Mouse (Mus musculus) hindbrain, postnatal 0 days (tissue): ENCODE measurements around the gene Mccc2. TPM values are rescaled to one million over a fixed set of nuclear protein-coding genes. Genes with fewer than 3 reads are reported as not detected.
A peak's percentile ranks its signal among the peaks of the same experiment; 100 is the strongest.
"Not testable (repeated sequence)": the region's sequence is repeated elsewhere in the genome, so short reads cannot be mapped to it uniquely, and the experiment has no call there.

ENCODE experiments used
- ATAC-seq: fragments of 200-750 bp; cut with Nextera tagmentation; 2 replicates; pipeline ENCODE4 v1.8.0; 2017; ENCODE audit warnings: mild to moderate bottlenecking, moderate TSS enrichment, moderate library complexity
- DNase-seq: peaks from one replicate; pipeline ENCODE4 v3.0.0-alpha.2; 2015; ENCODE audit warnings: low spot score
- H3K27ac ChIP-seq: fragments of 300-500 bp; sonication (generic); 2 replicates; pipeline ENCODE4 v1.5.1; 2014; ENCODE audit warnings: mild to moderate bottlenecking
- H3K27me3 ChIP-seq: fragments of 300-500 bp; sonication (generic); 2 replicates; pipeline ENCODE4 v1.6.1; 2014; ENCODE audit warnings: low read length, mixed read lengths; ENCODE audit not compliant: insufficient read depth
- H3K36me3 ChIP-seq: fragments of 300-500 bp; sonication (generic); 2 replicates; pipeline ENCODE4 v1.6.1; 2014; ENCODE audit warnings: low read length, mixed read lengths; ENCODE audit not compliant: insufficient read depth
- H3K4me1 ChIP-seq: fragments of 300-500 bp; sonication (generic); 2 replicates; pipeline ENCODE4 v1.6.1; 2014; ENCODE audit warnings: antibody characterized with exemption, low read length, mixed read lengths; ENCODE audit not compliant: insufficient read depth
- H3K4me2 ChIP-seq: fragments of 300-500 bp; sonication (generic); 2 replicates; pipeline ENCODE4 v1.6.1; 2014; ENCODE audit warnings: low read depth, mild to moderate bottlenecking, low read length, moderate library complexity, mixed read lengths
- H3K4me3 ChIP-seq: fragments of 300-500 bp; sonication (generic); 2 replicates; pipeline ENCODE4 v1.5.1; 2014; ENCODE audit warnings: low read length
- H3K9ac ChIP-seq: fragments of 300-500 bp; sonication (generic); replicated peaks from 2 replicates; pipeline ENCODE4 v1.6.1; 2014; ENCODE audit warnings: mild to moderate bottlenecking, low read length, moderate library complexity, mixed read lengths
- H3K9me3 ChIP-seq: fragments of 300-500 bp; sonication (generic); 2 replicates; pipeline ENCODE4 v1.6.1; 2016; ENCODE audit warnings: low read length, mixed read lengths
- CTCF ChIP-seq: IDR thresholded peaks from 2 replicates; pipeline ENCODE4 v1.5.1; 2016; ENCODE audit warnings: antibody characterized with exemption, control low read depth, low read depth
- WGBS: fragments of 180-500 bp; shearing (Covaris S2); extraction: QIAGEN DNeasy Blood & Tissue Kit; methylation state at CpG from one replicate; pipeline ENCODE4 v1.1.7; 2014; 5-methylcytosine and 5-hydroxymethylcytosine counted together
- polyA plus RNA-seq: library from polyadenylated mRNA; unstranded; fragments of >200 nt; fragmentation: Nextera tagmentation; extraction: Ambion mirVana; gene quantifications from 2 replicates; pipeline ENCODE4 v1.2.1, GENCODE M21; 2015
- total RNA-seq: library from RNA; depleted of rRNA; stranded (reverse); fragments of >200 nt; gene quantifications from 2 replicates; pipeline ENCODE4 v1.2.3, GENCODE M21; 2014; rRNA removed

The Mccc2 gene
- total RNA-seq (26.2 and 37.1 TPM in 2 replicates), polyA plus RNA-seq (38.1 and 41.2 TPM in 2 replicates)

DNA sequence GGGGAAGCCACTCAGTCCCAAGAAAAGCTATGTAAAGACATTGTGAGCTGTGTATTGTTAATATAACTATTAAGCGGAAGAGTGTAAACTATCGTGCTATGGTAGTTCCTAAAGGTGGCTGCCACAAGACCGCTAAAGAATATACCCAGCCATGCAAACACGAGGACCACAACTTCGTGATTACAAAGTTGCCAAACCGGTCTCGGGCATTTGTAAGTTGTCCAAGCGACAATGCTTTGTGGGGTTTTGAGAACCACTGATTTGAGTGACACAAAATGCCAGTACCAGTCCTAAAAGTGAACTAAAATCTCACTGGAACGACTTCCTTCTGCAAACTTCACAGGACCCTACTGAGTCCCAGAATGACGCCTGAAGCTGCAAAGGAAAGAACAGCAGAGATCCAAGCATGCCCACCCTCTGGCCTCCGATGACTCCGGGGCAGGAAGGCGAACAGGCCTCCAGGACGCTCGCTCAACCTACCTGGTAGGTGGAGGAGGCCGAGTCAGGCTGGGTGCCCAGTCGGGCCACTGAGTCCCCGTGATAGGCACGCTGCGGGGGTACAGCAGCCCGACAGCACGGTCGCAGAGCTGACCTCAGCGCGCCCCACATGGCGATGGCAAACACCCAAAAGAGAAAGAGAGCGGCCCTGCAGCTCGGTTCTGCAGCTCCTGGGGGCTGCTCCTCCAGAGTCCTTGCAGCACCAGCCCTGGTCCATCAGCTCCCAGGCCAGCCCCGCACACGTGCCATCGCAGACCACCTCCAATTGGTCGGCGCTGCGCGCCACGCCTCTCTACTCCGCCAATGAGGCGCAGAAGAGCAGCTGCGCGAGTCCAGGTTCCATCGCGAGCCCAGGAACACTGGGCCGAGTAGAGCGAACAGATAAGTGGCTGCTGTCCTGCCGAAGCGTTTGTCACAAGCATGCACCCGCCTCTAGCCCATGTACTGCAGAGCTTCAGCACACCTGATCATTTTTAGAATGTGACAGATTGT is at the start of gene Mccc2:
Mccc2 (minus strand) TSS at position 734 of the 990 bp plus-strand sequence.
- ATAC-seq (peak; percentile 100), DNase-seq (peak; percentile 97)
- H3K4me2 ChIP-seq: peak within 1 kb of the TSS; percentile 82
- H3K4me3 ChIP-seq: peak within 1 kb of the TSS; percentile 66
- no peaks in the 10 kb centered on the region for H3K9me3 ChIP-seq
- peaks cover 6% of the 10 kb centered on the region; the same call in 1 of the 2 replicates for H3K4me1 ChIP-seq
- 4% methylated on average over 46 of the region's 47 CpGs for WGBS
- peak within 1 kb of the TSS; percentile 80 for H3K27ac ChIP-seq
- H3K9ac ChIP-seq: peak within 1 kb of the TSS; percentile 71
- H3K27me3 ChIP-seq: no peaks in the 10 kb centered on the region
- TF ChIP-seq CTCF: no peak
- peaks cover 5% of the 10 kb centered on the region; the same call in 1 of the 2 replicates for H3K36me3 ChIP-seq

DNA sequence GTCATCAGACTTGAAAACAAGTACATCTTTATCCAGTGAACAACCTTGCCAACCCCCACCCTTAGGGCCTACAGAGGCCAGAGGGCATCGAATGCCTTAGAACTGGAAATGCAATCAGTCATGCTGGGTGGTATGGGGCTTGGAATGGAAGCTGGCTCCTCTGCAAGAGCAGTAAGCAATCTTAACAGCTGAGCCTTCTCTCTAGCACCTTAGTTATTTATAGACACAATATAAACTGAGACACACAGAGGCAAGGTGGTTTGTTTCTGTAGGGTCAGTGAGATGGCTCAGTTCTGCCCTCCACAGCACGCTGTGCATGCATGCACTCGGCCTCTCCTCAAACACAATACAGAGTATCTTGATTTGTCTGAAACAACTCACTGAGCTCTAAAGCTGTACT is 48.5 kb upstream of the Mccc2 start:
- no peak for TF ChIP-seq CTCF
- DNase-seq: no peak

DNA sequence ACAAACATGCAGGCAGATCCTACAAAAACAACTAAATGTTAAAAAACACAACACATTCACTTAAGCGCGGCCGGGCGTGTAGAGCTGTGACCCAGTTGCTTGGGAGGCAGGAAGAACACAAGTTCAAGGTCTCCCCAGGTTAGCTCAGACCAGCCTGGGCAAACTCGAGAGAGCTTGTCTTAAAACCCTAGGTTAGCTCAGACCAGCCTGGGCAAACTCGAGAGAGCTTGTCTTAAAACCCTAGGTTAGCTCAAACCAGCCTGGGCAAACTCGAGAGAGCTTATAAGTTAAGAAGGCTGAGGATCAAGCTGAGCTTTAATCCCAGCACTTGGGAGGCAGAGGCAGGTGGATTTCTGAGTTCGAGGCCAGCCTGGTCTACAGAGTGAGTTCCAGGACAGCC is 42.3 kb upstream of the Mccc2 start:
- not testable (repeated sequence) for H3K9me3 ChIP-seq, H3K27ac ChIP-seq, ATAC-seq, H3K9ac ChIP-seq, H3K4me3 ChIP-seq, H3K4me2 ChIP-seq, H3K27me3 ChIP-seq, DNase-seq, H3K4me1 ChIP-seq
- WGBS: 97% methylated on average over 8 of the region's 8 CpGs
- peaks cover 68% of the 10 kb centered on the region for H3K36me3 ChIP-seq

More for the DNA sequence above, 48.5 kb upstream of the Mccc2 start:
- no peaks in the 10 kb centered on the region for H3K9me3 ChIP-seq
- no peak overlapping the region for H3K4me3 ChIP-seq
- ATAC-seq: no peak
- H3K27ac ChIP-seq: no peak overlapping the region
- 96% methylated on average over 3 of the region's 3 CpGs for WGBS
- no peak overlapping the region for H3K4me2 ChIP-seq
- H3K9ac ChIP-seq: no peak overlapping the region
- H3K36me3 ChIP-seq: peaks cover 51% of the 10 kb centered on the region
- no peaks in the 10 kb centered on the region for H3K27me3 ChIP-seq
- H3K4me1 ChIP-seq: no peaks in the 10 kb centered on the region

DNA sequence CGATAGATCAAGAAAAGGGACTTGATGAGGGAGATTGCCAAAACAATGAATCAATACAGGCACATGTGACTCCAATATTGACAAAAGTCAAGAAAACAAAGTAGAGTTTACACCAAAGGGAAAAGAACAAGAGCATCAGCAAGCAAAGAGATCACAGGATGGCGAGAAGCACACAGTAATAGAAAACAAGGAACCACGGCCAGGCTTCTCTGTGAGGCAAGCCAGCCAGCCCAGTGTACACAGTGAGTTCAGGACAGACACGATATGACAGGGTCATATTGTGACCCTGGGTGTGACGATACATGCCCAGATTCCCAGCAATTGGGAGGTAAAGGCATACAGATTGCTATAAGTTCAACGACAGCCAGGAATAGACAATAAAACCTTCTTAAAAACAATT is 10.6 kb upstream of the Mccc2 start:
- peaks cover 53% of the 10 kb centered on the region for H3K36me3 ChIP-seq
- H3K27ac ChIP-seq: no peak overlapping the region
- DNase-seq (no peak), ATAC-seq (no peak)
- no peak overlapping the region for H3K4me3 ChIP-seq
- no peak overlapping the region for H3K4me2 ChIP-seq
- no peak for TF ChIP-seq CTCF
- no peaks in the 10 kb centered on the region for H3K4me1 ChIP-seq
- H3K27me3 ChIP-seq: no peaks in the 10 kb centered on the region
- WGBS: 91% methylated on average over 6 of the region's 6 CpGs
- H3K9me3 ChIP-seq: no peaks in the 10 kb centered on the region
- H3K9ac ChIP-seq: no peak overlapping the region

DNA sequence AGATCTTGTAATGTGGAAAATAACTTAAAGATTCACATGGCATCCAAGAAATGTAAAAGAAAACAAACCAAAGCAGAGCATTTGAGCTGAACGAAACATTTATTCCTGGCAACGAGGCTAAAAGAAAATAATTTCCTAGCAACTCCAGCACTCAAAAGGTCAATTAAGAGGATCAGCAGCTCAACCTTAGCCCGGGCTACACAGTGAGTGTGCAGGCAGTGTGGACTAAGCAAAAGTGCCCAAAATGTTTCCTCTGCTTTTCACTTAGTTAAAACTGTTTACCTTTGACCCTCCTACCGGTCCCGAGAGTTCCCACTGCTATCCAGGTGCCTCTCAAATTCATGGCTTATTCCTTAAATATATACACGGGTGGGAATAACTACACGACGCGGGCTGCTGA is 1.5 kb upstream of the Mccc2 start:
- Histone ChIP-seq H3K4me1 (peaks cover 6% of the 10 kb centered on the region; the same call in 1 of the 2 replicates), H3K9me3 (no peaks in the 10 kb centered on the region), H3K27me3 (no peaks in the 10 kb centered on the region), H3K36me3 (peaks cover 12% of the 10 kb centered on the region), H3K27ac (no peak overlapping the region), H3K4me2 (no peak overlapping the region), H3K4me3 (no peak overlapping the region), H3K9ac (no peak overlapping the region)
- 91% methylated on average over 9 of the region's 9 CpGs for WGBS
- ATAC-seq (no peak), DNase-seq (no peak)
- TF ChIP-seq CTCF: no peak

DNA sequence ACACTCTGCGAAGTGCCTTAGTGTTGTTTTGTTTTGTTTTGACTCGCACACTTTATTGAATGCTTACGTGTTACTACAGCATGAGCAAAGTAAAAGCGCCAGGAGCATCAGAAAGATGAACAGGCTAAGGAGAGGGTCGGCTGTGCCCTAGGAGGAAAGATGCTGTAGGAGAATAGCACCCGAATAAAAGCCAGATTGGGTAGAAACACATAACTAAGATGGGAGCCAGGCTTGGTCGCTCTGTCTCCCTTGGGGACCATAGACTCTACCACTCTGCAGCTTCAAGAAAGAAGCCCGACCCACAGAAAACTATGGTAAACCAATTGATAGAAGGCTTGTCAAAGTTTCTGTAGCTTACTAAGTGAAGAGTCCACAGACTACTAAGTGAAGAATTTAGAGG is 498 bp upstream of the Mccc2 start:
- Histone ChIP-seq H3K9me3 (no peaks in the 10 kb centered on the region), H3K4me3 (peak overlapping the region; percentile 66), H3K27me3 (no peaks in the 10 kb centered on the region), H3K9ac (peak overlapping the region; percentile 71), H3K4me2 (peak overlapping the region; percentile 82), H3K4me1 (peaks cover 6% of the 10 kb centered on the region; the same call in 1 of the 2 replicates), H3K36me3 (peaks cover 9% of the 10 kb centered on the region; the same call in 1 of the 2 replicates), H3K27ac (peak overlapping the region; percentile 80)
- TF ChIP-seq CTCF: no peak
- 7% methylated on average over 8 of the region's 8 CpGs for WGBS
- DNase-seq (peak; percentile 20), ATAC-seq (no peak; the same call in 1 of the 2 replicates)
